Mouse (Mus musculus) brain, adult 2 months (tissue): ENCODE measurements around the gene BC055324.
A peak's percentile ranks its signal among the peaks of the same experiment; 100 is the strongest.
"Not testable (repeated sequence)": the region's sequence is repeated elsewhere in the genome, so short reads cannot be mapped to it uniquely, and the experiment has no call there.

ENCODE experiments used
- DNase-seq: peaks from one replicate; pipeline ENCODE4 v3.0.0; 2011; ENCODE audit warnings: low read depth, low spot score

Gene BC055324

DNA sequence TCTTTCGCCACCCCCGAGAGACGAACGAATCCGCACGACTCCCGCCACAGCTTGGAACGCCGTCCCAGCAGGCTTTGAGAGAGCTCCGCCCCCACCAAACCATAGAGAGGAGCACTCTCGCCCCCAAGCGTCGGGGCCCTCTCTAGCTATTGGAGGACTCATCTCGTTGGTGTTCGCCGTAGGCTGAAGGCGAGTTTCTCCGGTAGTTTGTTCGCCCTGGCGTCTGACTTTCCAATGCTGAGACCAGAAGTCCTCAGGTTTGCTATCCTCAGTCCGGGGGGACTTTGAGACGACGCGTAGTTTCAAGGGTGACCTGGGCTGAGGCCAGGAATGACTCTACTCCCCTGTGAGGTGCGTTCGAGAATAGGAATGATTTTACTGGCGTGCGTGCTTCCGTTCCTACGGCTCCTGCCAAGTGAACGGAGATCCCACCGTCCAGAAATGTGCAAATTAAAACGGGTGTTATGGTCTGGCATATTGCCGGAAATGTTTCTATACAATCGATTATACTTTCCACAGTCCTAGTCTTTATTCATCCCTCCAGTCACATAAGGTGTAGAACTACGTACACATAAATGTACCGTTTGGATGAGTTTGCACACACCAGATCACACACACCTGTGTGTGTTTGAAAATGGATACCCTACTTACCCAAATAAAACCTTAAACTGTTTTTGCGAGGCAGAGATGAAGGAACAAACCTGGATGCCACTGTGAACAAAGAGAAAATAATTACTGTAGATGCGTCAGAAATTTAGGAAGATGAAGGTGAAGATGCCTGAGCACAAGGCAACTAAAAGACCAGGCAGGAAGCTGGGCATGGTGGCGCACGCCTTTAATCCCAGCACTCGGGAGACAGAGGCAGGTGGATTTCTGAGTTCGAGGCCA, at the start of gene BC055324, which contains the start of gene Mettl18:
Gene BC055324 (minus strand): TSS at position 76 of the 888 bp plus-strand sequence.
Gene Mettl18 (plus strand): TSS at position 169 of the 888 bp plus-strand sequence.
- peak; percentile 98 for DNase-seq

DNA sequence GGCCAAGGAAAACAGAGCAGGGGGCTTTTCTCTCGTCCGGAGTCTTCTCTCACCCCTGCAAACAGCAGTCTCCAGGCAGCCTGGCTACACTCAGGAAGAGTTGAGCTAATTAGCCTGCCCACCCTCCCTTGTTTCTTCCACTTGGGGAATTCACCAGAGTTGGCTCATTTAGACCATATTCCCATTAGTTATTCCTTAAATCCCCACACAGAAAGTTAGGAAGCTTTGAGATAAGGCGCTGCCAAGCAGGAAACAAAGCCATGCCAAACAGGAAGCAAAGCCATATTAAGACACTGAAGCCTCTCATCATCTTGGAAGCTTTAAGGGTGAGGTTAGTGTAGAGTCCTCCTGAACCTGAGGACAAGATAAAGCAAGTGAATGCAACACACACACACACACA, 49.0 kb upstream of the BC055324 start:
- no peak for DNase-seq

DNA sequence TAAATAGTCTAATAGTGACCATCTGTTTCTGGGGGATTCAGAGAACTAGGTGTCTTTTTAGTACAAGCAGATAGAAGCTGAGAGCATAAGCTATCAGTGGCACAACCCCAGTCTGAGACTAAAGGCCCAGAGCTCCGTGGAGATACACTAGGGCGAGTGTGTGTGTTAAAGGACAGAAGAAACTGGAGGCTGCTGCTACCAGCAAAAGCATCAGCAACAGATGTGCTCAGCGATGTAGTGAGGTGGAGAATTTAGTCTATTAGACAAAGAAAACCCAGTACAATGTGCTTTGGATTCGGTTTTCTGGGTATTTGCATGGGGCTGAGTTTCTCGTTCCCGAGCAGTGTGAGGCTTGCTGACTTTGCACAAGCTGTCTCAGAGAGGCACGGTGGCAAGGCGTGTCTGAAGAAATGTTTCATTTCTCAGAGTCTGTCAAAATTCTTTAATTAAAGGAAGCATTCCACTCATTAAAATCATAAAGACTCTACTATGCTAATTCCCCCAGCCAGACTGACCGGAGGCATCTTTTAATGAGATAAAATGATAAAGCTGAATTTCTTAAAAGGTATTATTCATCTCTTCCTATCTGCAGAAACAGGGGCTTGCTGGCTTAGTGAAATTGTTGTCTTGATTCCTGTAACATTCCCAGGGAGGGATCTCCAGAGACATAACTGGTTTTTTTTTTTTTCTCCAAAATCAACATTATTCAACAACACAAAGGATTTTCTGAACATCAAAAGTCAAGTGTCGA, 46.0 kb upstream of the BC055324 start:
- no peak for DNase-seq

DNA sequence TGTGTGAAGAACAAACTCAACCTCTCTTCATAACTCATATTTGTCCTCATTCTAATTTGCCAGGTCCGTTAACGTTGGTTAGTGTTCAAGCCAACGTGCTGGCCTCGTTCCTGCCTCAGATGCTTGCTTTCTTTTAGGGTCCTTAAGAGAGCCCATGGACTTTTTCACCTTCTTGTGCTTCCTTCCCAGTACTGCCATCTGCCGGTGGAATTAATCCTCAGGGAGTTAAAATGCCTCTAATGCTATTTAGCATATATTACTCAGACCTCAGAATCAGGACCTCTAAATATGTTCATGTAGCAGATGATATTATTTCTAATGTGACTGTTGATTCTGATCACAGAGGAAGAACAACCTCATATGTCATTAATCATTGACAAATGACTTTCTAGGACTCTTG, 32.8 kb upstream of the BC055324 start:
- no peak for DNase-seq

DNA sequence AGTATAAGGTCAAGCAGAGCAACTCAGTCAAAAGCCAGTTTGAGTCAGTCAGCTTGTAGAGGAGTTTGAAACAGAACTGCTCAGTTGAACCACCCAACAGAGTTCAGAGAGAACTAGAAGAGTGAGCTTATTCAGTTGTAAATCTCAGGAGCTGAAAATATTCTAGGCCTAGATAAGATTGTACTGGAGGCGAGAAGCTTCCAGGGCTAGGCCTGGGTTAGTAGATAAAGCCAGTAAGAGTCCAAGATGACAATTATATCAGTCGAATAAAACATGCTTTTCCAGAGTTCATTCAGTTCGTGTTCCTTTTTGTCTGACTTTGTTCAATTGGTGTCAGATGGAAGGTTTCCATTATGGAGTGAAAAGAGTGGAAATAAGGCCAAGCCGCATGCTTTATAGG, 31.1 kb upstream of the BC055324 start:
- no peak for DNase-seq

DNA sequence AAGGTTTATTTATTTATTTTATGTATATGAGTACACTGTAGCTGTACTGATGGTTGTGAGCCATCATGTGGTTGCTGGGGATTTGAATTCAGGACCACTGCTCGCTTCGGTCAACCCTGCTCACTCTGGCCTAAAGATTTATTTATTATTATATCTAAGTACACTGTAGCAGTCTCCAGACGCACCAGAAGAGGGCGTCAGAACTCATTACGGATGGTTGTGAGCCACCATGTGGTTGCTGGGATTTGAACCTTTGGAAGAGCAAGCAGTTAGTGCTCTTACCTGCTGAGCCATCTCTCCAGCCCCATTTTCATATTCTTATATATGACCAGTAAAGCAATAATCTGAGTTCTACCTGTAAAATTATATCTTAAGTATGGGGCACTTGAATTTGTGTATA, 27.5 kb upstream of the BC055324 start:
- not testable (repeated sequence) for DNase-seq

DNA sequence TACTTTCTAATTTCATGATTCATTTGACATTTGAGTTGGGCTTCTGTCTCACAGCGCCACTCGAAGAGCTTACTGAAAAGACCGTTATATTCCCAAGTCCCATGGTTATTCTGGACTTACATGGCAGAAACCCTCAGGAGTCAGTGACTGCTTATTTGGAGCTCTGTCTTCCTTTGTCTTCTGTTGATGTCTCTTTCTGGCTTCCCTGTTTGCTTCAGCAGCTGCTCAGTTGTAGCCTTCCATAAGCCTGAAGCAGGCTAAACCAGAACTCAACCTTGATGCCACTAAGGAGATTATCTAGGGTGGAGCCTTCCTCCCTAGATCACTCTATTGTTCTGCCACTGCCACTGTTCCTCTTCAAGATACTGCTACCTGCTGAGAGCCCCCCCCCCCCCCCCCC, 26.1 kb upstream of the BC055324 start:
- not testable (repeated sequence) for DNase-seq

DNA sequence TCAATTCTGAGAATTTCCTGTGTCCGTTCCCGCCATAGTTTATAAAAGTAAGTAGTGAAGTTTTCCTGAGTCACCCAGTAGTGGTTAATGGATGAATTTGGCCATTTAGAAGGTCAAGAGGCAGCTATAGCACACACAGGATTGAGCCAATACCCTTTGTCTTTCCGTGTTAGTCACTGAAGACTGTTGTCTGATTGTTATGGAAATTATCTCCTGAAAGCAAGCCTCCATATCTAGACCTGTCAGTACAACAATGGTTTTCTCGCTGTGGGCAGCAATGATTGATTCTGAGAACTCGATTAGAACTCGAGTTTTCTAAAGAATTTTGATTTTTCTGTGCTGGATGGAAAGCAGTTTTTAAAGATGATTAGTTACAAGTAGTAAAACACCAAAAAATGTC, 25.2 kb upstream of the BC055324 start:
- DNase-seq = no peak

DNA sequence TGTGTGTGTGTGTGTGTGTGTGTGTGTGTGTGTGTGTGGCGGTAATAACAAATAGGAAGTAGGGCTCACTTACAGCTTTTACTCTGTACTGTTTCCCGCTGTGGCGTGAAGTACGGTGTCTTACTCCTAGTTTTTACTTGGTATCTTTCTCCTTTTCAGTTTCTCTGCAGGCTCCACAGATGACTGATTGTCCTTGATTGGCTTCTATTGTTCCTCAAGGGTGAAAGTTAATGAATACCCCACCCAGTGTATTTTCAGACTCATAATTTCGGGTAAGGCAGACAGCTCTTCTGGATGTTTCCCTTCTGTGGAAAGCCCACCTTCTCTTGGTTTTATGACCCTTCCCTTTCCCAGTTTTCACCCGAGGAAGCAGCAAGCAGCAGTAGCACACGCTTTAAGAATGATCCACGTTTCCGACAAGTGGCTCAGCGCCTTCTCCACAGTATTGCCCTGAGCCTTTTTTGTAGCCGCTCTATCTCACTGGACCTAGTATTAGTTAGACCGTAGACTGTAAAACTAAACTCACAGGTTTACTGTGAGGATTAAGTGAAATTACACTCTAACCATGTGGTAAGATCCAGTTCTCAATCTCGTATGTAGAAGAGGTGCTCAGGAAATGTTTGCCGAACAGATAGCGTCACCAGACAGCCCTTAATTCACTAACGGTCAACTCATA, 23.8 kb upstream of the BC055324 start:
- DNase-seq = no peak

DNA sequence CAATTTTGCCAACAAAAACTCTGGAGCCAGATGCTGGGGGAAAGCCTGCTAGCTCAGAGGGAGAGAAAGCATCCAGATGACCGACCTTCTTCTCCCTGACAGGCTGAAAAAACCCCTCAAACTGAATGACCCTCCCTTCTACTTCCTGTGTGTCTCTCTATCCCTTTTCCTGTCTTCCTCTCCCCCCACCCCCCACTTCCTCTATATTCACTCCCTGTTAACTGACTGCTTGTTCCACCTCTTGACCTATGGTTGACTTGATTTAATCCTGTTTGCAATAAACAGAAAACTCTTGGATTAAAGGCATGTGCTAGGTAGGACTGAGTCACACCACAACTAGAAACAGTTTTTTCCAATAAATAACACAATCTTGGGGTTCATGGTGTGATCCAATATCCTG, 20.0 kb upstream of the BC055324 start:
- DNase-seq = no peak

DNA sequence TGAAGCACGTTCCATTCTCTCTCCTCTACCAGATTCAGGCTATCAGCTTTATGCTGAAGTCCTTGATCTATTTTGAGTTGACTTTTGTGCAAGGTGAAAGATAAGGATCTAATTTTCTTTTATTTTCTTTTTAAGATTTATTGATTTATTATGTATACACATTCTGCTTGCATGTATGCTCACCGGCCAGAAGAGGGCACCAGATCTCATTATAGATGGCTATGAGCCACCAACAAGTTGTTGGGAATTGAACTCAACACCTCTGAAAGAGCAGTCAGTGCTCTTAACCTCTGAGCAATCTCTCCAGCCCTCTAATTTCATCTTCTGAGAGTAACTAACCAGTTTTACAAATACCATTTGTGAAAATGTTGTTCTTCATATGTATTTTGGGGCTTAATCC, 14.6 kb upstream of the BC055324 start:
- DNase-seq = peak; percentile 29

DNA sequence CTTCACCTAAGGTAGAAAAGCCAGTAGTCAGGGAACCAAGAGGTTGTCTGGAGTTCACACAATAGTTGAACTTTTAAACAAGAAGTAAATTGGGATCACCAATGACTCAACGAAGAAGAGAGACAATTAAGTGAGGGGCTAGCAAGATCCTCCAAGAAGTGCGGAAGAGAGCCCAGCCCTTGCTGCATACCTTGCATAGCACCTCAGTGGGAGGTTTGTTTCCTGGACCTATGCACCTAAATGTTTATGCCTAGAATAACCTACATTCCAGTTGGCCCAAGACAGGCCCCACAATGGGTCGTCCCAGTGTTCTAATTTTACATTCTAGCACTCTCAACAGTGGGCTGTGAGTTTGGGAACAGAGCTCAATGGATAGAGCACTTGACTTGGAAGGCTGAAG, 9.7 kb upstream of the BC055324 start:
- no peak for DNase-seq

DNA sequence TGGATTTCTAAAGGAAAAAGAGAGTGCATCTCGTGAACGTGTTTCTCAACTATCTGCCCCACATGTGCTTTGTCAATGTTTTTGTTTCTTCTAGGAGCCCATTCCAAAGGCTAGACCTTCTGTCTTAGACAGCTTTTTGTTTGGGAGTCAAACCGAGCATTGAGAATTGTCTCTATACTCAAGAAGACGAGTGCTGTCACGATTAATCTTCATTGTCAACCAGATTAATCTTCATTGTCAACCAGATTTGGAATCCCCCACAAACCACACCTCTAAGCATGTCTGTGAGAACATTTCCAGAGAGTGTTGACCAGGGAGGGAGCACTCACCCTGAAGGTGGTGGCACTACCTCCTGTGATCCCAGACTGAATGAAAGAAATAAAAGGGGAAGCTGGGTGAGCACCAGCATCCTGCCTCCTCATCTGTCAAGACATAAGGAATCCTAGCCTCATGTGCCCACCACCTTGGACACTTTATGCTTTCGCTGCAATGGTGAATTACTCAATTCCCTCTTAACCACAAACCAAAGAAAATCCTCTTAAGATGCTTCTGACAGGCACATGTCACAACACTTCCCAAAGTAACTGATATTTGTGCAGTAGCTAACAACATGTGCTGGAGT, 7.3 kb upstream of the BC055324 start:
- no peak for DNase-seq

DNA sequence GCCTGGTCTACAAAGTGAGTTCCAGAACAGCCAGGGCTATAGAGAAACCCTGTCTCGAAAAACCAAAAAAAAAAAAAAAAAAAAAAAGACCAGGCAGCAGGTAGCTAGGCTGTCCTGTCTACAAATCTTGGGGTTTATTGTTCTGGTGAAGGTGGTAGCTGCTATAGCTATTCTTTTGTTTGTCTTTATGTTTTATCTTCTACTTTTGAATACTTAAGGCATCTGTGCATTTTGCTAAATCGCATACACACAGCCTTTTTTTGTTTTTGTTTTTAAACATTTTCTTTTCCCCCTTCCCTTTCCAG, 965 bp upstream of the BC055324 start:
- no peak for DNase-seq

DNA sequence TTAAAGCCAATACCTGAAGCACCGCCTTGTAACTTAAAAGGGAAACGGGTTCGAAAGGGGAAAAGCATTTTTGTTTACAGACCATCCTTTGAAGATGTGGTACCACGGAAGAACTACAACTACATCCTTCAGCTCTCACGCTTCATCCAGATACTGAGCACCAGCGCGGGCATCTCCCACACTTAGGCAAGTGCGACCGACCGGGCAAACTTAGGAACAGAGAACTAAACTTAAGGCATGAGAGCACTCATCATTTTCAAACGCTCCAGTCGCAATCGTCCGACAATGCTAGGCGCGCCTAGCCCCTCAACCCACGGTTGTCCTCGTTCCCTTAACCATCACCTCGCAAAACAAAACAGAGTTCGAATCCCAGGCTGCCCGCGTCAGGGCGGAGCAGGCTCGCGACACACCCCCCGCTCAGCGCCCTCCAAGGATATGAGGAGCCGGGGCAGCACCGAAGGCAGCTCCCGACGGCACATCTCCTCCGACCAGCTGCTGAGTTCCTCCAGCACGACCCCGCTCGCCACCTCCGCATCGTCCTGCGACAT, 349 bp downstream of the BC055324 start:
- DNase-seq = peak; percentile 1

DNA sequence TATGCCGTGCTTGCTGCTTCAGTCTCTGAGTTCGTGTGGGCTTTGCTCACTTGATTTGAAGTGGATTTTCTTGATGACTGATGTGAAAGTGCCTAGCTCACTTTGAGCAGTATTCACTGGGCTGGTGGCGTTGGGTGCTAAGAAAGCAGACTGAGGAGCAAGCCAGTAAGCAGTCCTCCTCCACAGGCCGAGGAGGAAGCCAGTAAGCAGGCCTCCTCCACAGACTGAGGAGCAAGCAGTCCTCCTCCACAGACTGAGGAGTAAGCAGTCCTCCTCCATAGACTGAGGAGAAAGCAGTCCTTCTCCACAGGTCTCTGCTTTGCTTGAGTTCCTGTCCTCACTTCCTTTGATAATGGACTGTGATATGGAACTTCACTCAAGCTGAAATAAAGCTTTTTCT, 2.2 kb downstream of the BC055324 start:
- DNase-seq = no peak

DNA sequence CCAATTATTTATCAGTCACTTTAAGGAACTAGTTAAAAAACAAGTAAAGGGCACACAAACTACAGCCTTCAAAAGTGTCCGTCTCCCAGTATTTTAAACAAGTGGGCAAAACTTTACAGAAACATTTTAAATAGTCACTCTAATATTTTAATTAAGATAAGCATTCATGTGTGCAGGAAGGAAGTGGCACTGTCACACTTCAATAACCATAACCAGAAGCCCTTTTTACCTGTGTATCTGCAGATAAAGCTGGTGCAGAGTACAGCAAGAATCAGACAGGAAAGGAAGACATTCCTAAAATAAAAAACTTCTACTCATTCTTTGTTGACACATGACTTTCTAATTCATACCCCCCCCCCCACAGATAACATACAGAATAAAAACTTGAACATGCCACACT, 18.1 kb downstream of the BC055324 start:
- DNase-seq = no peak

DNA sequence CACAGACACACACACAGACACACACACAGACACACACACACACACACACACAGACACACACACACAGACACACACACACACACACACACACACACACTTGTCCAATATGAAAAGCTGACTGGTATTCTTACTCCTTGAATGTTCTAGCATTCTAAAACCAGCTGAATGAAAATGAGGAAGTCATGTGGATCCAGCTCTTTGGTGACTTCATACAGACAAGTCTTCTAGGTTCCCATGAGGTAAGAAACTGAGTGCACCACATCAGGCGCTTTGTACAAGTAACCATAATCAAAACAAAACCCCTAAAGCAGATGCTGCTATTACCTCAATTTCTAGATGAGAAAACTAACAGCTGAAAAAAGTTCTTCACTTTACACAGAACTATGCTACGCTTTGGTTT, 19.5 kb downstream of the BC055324 start:
- DNase-seq = no peak

DNA sequence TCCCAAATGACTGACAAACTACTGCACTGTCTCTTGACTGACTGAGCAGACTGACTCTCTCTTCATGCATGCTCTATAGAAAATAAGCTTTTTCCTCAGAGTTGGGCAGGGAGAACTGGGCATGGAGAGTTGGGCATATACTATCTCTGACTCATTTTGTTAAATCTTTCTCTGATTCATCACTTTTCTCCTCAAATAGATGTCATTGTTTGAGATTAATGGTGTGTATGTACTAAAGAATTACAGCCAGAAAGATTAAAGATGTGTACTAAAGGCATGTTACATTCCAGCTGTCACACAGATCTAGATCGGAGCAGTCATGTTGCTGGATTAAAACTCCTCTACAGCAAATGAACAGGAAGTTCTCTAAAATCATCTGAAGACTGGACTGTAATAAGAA, 20.1 kb downstream of the BC055324 start:
- DNase-seq = no peak

DNA sequence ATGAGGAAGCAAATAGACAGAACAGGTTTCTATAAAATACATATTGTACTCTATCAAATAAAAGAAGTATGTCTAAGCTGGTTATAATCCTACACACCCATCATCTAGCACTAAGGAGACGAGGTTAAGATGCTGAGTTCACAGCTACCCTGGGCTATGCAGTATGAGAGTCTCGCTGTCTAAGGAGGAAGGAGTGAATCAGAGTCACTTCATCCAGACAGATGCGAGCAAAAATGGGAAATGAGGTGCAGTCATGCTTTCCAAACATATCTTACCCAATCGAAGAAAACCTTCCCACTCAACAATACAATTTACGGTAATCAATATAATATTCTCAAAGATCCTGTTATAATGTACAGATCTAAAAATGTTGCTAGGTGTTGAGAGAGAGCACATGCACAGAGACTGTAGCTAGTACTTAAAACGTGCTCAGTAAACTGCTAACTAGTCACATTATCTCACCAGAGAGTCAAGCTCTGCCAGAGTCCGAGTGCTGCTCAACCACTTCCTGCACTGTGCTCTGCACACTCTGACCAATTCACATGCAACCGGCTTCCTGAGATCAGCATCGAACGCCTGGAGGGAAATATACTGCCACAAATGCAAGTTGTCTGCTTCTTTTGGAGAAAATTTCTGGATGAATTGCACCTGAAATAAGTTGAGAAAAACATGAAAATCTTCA, 30.4 kb downstream of the BC055324 start:
- DNase-seq = no peak

DNA sequence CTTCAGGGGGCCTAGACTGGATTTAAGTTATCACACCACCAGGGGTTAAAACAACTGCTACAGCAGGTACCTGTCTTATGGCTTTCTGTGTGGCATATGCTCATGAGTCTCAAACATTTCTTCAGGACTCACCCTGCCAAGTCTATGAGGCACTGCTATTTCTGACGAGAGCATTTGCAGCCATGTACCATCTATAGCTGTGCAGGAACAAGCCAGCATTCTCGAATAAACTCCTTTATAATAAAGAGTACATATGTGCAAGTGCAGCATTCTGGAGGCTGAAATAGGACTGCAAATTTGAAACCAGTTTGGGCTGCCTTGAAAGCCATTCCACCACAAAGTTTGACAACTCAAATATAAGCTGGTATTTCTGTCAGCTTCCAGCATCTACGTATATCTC, 36.6 kb downstream of the BC055324 start:
- DNase-seq = peak; percentile 60
